Mouse (Mus musculus) CH12.LX (cell line): ENCODE data around the gene Mpv17l2.

Experiments
- CHD2 ChIP-seq: IDR thresholded peaks from 2 replicates; pipeline ENCODE4 v1.6.1; 2011; ENCODE audit warnings: low read length, improper control_type of control experiment
- CTCF ChIP-seq, 2 experiments: IDR thresholded peaks in 1 of 2; conservative IDR thresholded peaks in 1 of 2; 2 replicates each; pipeline ENCODE4 v1.5.1; 2011 to 2012; ENCODE audit warnings: low read depth in 2 of 2, low read length in 2 of 2, improper control_type of control experiment in 1 of 2, inconsistent platforms in 1 of 2, mild to moderate bottlenecking in 1 of 2, moderate library complexity in 1 of 2
- ELF1 ChIP-seq: IDR thresholded peaks from 2 replicates; pipeline ENCODE4 v1.6.1; 2014; ENCODE audit warnings: low read depth, mild to moderate bottlenecking, inconsistent platforms, low read length, improper control_type of control experiment
- HCFC1 ChIP-seq: IDR thresholded peaks from 2 replicates; pipeline ENCODE4 v1.6.1; 2012; ENCODE audit warnings: low read depth, mild to moderate bottlenecking, inconsistent platforms, low read length, improper control_type of control experiment
- JUN ChIP-seq: IDR thresholded peaks from 2 replicates; pipeline ENCODE4 v1.6.1; 2011; ENCODE audit warnings: low read depth, mild to moderate bottlenecking, low read length, improper control_type of control experiment, moderate library complexity; ENCODE audit not compliant: insufficient read depth
- KAT2A ChIP-seq: IDR thresholded peaks from 2 replicates; pipeline ENCODE4 v1.6.1; 2012; ENCODE audit warnings: low read length, improper control_type of control experiment, inconsistent platforms; ENCODE audit not compliant: insufficient replicate concordance
- MAX ChIP-seq: IDR thresholded peaks from 2 replicates; pipeline ENCODE4 v1.6.1; 2011; ENCODE audit warnings: low read length, improper control_type of control experiment
- MXI1 ChIP-seq: IDR thresholded peaks from 2 replicates; pipeline ENCODE4 v1.6.1; 2011; ENCODE audit warnings: mild to moderate bottlenecking, low read depth, low read length, improper control_type of control experiment
- POLR2A ChIP-seq: IDR thresholded peaks from 2 replicates; pipeline ENCODE4 v1.6.1; 2011; ENCODE audit warnings: low read depth, mild to moderate bottlenecking, improper control_type of control experiment, low read length
- RAD21 ChIP-seq: IDR thresholded peaks from 2 replicates; pipeline ENCODE4 v1.6.1; 2011; ENCODE audit warnings: low read depth, mild to moderate bottlenecking, low read length, improper control_type of control experiment, moderate library complexity
- RCOR1 ChIP-seq: conservative IDR thresholded peaks from 2 replicates; pipeline ENCODE4 v1.6.1; 2012; ENCODE audit warnings: low read depth, mild to moderate bottlenecking, inconsistent platforms, low read length, improper control_type of control experiment
- UBTF ChIP-seq: IDR thresholded peaks from 2 replicates; pipeline ENCODE4 v1.6.1; 2012; ENCODE audit warnings: low read depth, mild to moderate bottlenecking, inconsistent platforms, low read length, improper control_type of control experiment, moderate library complexity

GRCm38 (mm10) chr8:70768956-70769355, 8.2 kb upstream of the Mpv17l2 start:
- TF ChIP-seq CTCF (conservative IDR thresholded peaks at IDR 0.05 in 1 of 2, IDR thresholded peaks at IDR 0.05 in 1 of 2; ENCODE audit: low read depth in 2 of 2, low read length in 2 of 2): no peak
- no peak for TF ChIP-seq UBTF
- peak; percentile 32; the same call in 1 of the 2 replicates for TF ChIP-seq ELF1
- no peak for TF ChIP-seq MAX
- TF ChIP-seq MXI1: no peak
- no peak for TF ChIP-seq JUN
- TF ChIP-seq POLR2A: no peak
- TF ChIP-seq CHD2: no peak
- no peak for TF ChIP-seq KAT2A
- no peak for TF ChIP-seq RCOR1
- no peak for TF ChIP-seq RAD21
- no peak for TF ChIP-seq HCFC1
